Mouse (Mus musculus) frontal cortex, adult (tissue): ENCODE measurements around the gene Mef2c.
A peak's percentile ranks its signal among the peaks of the same experiment; 100 is the strongest.

ENCODE experiments used
- ATAC-seq: cut with Nextera tagmentation; 2 replicates; pipeline ENCODE4 v1.9.2; 2017; ENCODE audit warnings: mild to moderate bottlenecking, moderate library complexity, mixed read lengths; ENCODE audit not compliant: low TSS enrichment

Gene Mef2c

GRCm38 (mm10) chr13:83609517-83609878, 105.7 kb downstream of the Mef2c start:
- peak; percentile 84 for ATAC-seq

DNA sequence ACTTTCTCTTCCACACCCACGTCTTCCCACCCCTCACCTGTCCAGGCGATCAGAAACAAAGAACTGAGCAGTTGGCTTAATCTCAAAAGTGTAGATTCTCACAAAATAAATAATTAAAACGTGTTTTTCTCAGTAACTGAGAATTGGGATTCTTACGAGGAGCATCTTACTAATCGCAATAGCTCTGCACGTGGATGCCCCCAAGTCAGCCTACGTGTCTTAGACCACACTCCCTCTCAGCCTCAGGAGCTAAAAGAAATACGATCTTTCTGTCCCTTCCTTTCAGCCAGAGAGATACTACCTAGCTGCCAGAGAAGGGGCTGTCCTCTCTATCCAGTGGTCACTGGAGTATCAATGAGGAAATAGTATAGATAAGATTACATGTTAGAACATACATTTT, 106.3 kb downstream of the Mef2c start:
- ATAC-seq = no peak

DNA sequence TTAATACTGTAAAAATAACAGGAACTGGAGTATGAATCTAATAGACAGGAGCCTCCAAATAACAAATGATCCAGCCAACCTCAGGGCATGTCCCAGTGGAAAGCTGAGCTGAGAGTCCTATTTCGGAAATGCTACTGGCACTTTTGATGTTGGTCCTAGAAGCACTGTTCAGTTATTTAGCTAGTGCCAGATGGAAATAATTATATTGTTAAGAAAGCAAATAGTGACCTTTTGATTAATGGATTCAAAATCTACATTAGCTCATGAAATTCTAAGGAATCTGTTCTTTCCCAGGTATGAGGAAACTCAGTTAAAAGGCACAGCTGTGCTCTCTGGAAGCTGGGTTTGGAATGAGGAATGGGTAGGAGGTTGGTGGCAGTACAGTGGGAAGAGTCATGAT, 108.4 kb downstream of the Mef2c start:
- ATAC-seq = no peak

DNA sequence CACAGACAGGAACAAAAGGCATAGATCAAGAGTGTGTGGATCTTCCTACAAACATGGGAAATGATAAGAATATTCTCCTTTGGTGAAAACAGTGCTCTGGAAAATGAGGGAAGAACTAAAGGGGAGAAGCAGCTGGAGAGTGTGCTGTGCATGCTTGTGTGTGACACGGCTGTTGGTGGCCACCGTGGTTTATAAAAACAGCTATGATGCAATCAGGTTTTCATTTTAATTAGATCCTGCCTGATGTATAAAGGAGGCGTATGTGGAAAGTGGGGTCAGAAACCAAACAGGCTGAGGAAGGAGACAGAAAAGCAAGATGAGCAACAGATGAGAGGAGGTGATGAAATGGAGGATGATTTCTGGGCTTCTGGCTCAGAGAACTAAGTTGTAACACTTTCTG, 112.0 kb downstream of the Mef2c start:
- 0 out of 2 replicates have a peak, but pooled peaks have one; percentile 22 for ATAC-seq

DNA sequence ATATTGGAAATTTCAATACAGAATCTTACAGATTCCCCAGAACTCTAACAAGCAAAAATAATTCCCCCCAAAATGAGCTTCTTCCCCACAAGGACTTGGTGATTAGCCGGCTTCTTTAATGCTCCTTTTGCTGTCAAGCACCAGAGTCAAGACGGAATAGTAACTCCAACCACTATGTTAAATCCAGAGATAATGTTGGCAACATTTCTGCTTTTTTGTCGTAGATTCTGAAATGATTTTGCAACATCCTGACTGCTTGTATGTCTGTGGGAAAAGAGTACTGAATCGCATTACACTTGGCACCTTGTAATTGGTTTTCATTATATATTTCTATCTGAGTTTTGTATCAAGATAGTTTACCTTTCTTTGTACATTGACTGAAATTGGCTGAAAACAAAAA, 120.8 kb downstream of the Mef2c start:
- no peak for ATAC-seq

DNA sequence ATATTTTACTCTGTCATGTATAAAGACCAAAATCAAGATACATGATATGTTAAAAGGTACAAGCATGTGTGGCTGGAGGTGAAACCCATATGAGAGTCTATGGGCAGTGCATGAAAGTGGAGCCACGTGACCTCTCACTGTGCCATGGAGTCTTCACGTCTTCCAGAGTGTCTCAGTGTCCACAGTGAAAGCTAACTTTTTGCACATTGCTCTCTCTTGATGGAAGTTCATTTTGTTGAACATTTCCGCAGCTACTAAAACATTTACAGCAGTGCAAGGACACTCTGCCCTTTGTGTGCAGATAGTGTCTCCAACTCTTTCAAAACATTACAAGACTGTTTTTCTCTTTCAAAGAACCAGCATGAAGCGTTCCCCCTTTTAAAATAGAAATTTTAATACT, 123.6 kb downstream of the Mef2c start:
- ATAC-seq = no peak

DNA sequence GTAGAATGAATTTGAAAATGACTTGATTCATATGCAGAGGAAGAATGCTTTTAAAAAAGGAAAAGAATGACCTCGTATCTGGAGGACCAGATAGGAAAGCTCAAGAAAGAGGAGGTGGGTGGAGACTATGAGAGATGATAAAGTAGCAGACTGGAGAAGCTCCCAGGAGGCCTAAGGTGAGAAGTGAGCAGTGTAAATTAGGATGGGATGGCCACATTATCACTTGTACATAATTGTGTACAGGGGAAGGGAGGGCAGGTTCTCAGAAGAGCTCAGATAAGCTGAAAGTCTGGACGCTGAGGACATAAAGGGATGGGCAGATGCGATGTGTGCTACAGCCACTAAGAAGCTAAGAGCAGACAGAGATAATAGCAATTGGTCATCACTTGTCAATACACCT, 124.3 kb downstream of the Mef2c start:
- ATAC-seq = peak; percentile 11; the same call in 1 of the 2 replicates

- ATAC-seq = 0 out of 2 replicates have a peak, but pooled peaks have one; percentile 5
These were observed 129.3 kb downstream of the Mef2c start for GRCm38 (mm10) chr13:83633155-83633554.

- ATAC-seq = no peak
These were observed 131.4 kb downstream of the Mef2c start for GRCm38 (mm10) chr13:83635218-83635617.

DNA sequence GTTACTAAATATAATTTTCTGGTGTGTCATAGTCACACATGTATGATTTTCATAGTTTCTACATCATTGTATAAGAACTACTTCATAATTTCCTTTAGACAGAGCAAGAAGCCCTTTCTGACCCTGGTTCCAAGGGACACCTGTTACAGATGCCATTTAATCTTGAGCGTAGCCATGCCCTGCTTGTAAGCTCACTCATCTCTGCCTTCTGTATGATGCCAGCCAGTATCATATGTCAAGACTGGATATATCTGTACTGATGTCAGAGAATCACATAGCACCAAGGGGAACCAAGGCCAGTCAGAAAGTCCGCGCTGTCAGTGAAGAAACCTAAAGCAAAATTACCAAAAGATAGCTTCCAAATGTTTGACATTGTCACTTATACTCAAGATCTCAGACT, 133.8 kb downstream of the Mef2c start:
- no peak for ATAC-seq

DNA sequence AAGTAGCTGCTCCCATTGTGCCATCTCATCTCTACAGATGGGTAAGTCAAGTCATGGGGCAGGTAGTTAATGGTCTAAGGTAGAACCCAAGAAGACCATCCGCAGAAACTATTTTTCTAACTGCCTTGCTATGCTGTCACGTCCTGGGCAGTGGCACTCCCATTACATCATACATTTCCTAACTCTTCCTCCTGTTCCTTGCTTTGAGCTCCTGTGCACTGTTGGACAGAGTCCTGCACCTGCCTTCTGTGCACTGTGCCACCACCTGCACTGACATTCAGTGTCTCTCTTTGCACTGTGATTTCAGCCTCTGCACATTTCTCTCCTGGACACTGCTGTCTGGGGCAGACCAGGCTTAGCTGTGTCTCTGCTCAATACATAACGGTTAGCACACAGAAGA, 134.9 kb downstream of the Mef2c start:
- peak; percentile 19 for ATAC-seq

GRCm38 (mm10) chr13:83649051-83649450, 145.2 kb downstream of the Mef2c start:
- no peak for ATAC-seq

DNA sequence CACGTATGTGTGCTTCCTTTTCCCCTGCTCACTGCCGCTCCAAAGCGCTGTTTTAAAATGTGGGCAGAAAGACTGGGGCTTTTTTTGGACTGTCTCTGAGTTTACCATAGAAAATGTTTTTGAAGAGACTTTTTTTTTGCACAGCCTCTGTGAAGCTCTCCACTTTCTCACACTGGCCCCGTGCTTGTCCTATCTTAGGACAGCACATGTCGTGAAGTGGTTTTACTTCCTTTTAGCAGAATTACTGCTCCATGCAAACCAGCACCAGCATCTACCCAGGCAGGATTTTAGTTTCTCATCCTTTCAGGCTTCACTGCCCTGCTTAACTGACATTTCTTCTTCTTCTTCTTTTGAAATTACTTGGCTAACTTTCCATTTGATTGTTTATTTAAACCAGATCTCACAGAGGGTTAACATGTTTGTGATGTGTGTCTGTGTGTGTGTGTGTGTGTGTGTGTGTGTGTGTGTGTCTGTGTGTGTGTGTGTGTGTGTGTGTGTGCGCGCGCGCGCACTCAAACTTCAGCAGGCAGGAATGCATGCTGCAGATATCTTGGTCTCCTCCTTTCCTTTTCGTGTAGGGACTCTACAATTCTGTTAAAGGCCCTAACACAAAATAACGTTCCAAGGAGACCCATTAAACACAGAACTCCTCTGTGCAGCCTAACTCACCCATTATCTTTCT, 146.1 kb downstream of the Mef2c start:
- ATAC-seq = peak; percentile 51

DNA sequence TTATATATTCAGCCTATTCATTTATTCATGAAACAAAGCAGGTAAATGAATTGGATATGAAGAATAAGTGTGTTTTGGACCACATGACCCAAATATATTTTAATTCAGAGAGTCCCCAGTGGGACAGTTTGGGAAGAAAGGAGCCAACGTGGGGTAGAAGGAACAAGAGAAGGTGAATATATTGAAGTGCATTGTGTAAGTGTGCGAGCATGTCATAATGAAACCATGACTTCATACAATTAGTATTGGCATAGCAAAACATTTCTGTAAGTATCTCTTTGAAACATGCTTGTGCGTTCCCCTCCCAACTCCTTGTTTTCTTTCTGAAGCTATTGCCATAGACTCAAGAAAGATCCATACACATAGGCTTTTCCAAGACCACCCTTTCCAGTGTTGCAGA, 147.0 kb downstream of the Mef2c start:
- no peak for ATAC-seq

DNA sequence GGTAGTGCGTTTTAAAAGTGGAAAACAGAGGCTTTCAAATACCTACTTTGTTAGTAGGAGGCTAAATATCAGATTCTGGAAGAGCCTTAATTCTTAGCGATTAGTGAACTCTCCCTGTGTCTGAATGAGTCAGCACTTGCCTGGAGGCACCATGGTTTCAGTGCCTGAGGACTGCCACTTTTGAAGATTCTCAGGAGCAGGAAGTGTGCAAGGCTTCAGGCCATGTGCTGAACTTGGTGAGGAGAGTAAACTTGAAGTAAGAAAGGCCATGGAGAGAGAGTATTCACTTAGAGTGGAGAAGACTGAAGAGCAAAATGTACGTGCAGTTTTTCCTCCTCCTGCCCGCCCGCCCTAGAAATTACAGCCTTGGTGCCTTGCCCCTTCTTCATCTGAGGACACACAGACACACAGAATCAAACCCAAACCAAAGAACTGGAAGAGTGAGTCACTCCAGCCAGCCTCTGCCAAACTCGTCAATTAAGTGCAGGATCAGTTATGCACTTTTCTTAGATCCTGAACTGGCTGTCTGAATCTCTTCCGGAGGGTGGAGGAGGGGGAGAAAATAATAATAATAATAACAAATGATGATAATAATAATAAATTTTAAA, 148.2 kb downstream of the Mef2c start:
- no peak for ATAC-seq

DNA sequence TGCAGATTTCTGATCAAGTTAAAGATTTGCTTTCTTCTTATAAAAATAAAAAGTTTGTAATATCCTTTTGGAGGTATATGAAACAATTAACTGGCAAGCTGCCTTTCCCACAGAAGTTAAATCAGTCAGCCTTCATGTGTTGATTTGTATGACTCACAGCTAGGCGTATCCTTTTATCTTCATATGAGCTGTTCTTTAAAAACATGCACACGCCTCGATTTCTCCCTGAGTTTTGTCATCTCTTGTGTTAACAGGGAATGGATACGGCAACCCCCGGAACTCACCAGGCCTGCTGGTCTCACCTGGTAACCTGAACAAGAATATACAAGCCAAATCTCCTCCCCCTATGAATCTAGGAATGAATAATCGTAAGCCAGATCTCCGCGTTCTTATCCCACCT, 148.7 kb downstream of the Mef2c start:
- no peak for ATAC-seq

DNA sequence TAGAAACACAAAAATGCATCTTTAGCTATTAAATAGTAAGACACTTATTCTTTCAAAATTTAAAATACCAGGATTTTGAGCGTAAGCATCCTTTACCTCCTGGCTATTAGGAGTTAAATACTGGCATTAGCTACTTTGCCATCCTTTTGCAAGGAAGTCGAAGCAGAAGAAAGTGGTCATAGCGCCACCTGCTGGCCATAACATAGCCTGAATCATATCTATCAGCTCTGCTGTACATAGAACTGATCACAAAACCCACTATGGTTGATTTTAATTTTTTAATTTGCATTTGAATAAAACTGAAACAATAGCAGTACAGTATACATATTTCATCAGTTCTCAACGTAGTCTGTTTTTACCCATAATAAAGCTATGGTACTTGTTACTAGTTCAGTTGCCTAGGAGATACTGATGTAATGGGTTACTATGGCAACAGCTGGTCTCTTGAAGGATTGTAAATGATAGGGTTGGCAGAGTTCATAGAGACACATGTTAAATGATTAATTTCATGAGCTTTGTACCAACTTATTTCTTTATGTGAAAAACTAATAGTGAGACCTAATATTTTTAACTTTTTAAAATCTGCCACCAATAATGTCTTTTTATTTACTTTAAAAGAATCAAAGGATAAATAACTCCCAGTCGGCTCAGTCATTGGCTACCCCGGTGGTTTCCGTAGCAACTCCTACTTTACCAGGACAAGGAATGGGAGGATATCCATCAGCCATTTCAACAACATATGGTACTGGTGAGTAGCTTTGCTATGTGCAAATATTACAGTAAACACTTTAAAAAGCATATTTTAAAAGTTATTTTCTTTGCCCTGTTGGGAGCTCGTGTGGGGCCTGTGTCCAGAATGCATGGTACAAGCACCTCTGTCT, 151.3 kb downstream of the Mef2c start:
- ATAC-seq = peak; percentile 33; the same call in 1 of the 2 replicates

- peak; percentile 50 for ATAC-seq
These were observed 152.3 kb downstream of the Mef2c start for GRCm38 (mm10) chr13:83656094-83656493.

DNA sequence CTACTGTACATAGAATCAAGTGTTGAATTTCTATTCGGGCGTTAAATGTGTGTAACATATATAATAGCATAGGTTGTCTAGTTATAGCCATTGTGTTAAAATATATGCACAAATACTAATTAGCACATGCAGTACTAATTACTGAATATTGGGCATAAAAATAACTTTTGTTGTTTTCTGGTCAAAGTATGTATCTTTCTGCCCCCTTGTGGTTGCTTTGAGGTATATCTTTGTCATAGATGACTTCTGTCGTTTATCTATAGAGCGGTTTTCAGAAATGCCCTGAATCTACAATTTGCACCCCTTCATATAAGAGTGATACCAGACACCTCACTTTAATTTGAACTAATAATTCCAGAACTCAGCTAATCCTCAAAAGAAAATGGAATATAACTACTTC, 152.9 kb downstream of the Mef2c start:
- ATAC-seq = no peak

GRCm38 (mm10) chr13:83660722-83661121, 156.9 kb downstream of the Mef2c start:
- no peak for ATAC-seq

- no peak for ATAC-seq
These were observed 157.3 kb downstream of the Mef2c start for GRCm38 (mm10) chr13:83661166-83661565.

DNA sequence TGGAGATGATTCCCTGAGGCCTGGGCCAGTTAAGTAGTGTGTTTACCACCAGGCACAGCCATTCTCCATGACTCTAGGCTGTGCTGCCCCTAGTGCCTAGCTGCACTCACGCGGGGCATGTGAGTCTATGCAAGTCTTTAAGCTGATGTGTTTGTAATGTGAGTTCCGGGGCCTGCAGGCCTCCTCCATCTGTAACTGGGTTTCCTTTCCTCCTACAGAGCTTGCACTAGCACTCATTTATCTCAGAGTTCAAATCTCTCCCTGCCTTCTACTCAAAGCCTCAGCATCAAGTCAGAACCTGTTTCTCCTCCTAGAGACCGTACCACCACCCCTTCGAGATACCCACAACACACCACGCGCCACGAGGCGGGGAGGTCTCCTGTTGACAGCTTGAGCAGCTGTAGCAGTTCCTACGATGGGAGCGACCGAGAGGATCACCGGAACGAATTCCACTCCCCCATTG, 158.3 kb downstream of the Mef2c start:
- ATAC-seq = peak; percentile 40

DNA sequence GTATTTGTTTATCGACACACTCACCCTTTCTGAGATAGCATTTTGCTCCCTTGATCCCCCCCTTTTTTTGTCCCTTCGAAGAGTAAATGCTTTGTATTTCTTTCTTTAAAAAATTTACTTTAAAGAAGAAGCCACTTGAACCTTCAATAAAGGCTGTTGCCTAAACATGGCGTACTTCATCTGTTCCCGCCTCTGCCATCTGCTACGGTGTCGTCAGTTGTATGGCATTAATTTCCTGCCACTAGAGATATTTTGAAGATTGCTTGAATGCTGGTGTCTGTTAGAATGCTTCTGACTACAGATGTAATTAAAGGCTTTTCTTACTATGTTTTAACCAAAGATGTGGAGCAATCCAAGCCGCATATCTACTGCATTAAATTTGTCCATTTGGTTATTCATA, 162.3 kb downstream of the Mef2c start:
- no peak for ATAC-seq
